Mouse (Mus musculus) midbrain, embryonic 14.5 days (tissue): ENCODE measurements around the gene Cyth4. TPM values are rescaled to one million over a fixed set of nuclear protein-coding genes. Genes with fewer than 3 reads are reported as not detected.

ENCODE experiments used
- ATAC-seq: fragments of 200-750 bp; cut with Nextera tagmentation; 2 replicates; pipeline ENCODE4 v1.8.0; 2017; ENCODE audit warnings: moderate number of reproducible peaks, moderate library complexity; ENCODE audit not compliant: low FRiP score, low TSS enrichment
- DNase-seq: peaks from one replicate; pipeline ENCODE4 v3.0.0-alpha.2; 2015
- H3K27ac ChIP-seq: fragments of 300-500 bp; sonication (generic); replicated peaks from 2 replicates; pipeline ENCODE4 v1.5.1; 2014; ENCODE audit warnings: mild to moderate bottlenecking, low read depth, low read length, moderate library complexity
- H3K27me3 ChIP-seq: fragments of 300-500 bp; sonication (generic); 2 replicates; pipeline ENCODE4 v1.6.1; 2014; ENCODE audit warnings: low read length, control low read depth, mixed read lengths; ENCODE audit not compliant: control insufficient read depth, insufficient read depth
- H3K36me3 ChIP-seq: fragments of 300-500 bp; sonication (generic); 2 replicates; pipeline ENCODE4 v1.6.1; 2014; ENCODE audit warnings: low read length, control low read depth; ENCODE audit not compliant: control insufficient read depth, insufficient read depth
- H3K4me1 ChIP-seq: fragments of 300-500 bp; sonication (generic); 2 replicates; pipeline ENCODE4 v1.6.1; 2014; ENCODE audit warnings: mild to moderate bottlenecking, antibody characterized with exemption, low read length, control low read depth; ENCODE audit not compliant: control insufficient read depth, insufficient read depth
- H3K4me2 ChIP-seq: fragments of 300-500 bp; sonication (generic); 2 replicates; pipeline ENCODE4 v1.6.1; 2014; ENCODE audit warnings: mild to moderate bottlenecking, low read length, moderate library complexity
- H3K4me3 ChIP-seq: fragments of 300-500 bp; sonication (generic); replicated peaks from 2 replicates; pipeline ENCODE4 v1.5.1; 2014; ENCODE audit warnings: low read depth, low read length
- H3K9ac ChIP-seq: fragments of 300-500 bp; sonication (generic); replicated peaks from 2 replicates; pipeline ENCODE4 v1.6.1; 2014; ENCODE audit warnings: mild to moderate bottlenecking, low read length, moderate library complexity
- H3K9me3 ChIP-seq: fragments of 300-500 bp; sonication (generic); 2 replicates; pipeline ENCODE4 v1.6.1; 2016; ENCODE audit warnings: low read length, control low read depth, mixed read lengths; ENCODE audit not compliant: control insufficient read depth
- WGBS: fragments of 180-500 bp; shearing (Covaris S2); extraction: QIAGEN DNeasy Blood & Tissue Kit; methylation state at CpG from one replicate; pipeline ENCODE4 v1.1.7; 2014; 5-methylcytosine and 5-hydroxymethylcytosine counted together
- polyA plus RNA-seq: library from polyadenylated mRNA; unstranded; fragments of >200 nt; fragmentation: Nextera tagmentation; extraction: Ambion mirVana; gene quantifications from 2 replicates; pipeline ENCODE4 v1.2.1, GENCODE M21; 2014

The Cyth4 gene
- polyA plus RNA-seq, 1 experiment from 2014 or later = 2.3 TPM

GRCm38 (mm10) chr15:78559141-78559979, 37.5 kb upstream of the Cyth4 start:
- Histone ChIP-seq H3K4me1 (no peaks in the 10 kb centered on the region), H3K36me3 (no peaks in the 10 kb centered on the region), H3K9me3 (no peaks in the 10 kb centered on the region), H3K27ac (no peak overlapping the region), H3K9ac (no peak overlapping the region), H3K4me2 (no peak overlapping the region), H3K27me3 (no peaks in the 10 kb centered on the region), H3K4me3 (no peak overlapping the region)
- no peak for DNase-seq
- WGBS = 50% methylated on average over 11 of the region's 11 CpGs
- no peak for ATAC-seq

- WGBS = 96% methylated on average over 3 of the region's 3 CpGs
- ATAC-seq (no peak), DNase-seq (no peak)
- no peak overlapping the region for H3K4me2 ChIP-seq
- no peak overlapping the region for H3K4me3 ChIP-seq
- no peak overlapping the region for H3K27ac ChIP-seq
- no peaks in the 10 kb centered on the region for H3K9me3 ChIP-seq
- no peak overlapping the region for H3K9ac ChIP-seq
- H3K36me3 ChIP-seq = no peaks in the 10 kb centered on the region
- H3K27me3 ChIP-seq = no peaks in the 10 kb centered on the region
- H3K4me1 ChIP-seq = no peaks in the 10 kb centered on the region
Measured at GRCm38 (mm10) chr15:78563344-78563743, 33.5 kb upstream of the Cyth4 start.

GRCm38 (mm10) chr15:78563937-78564336, 32.9 kb upstream of the Cyth4 start:
- 85% methylated on average over 5 of the region's 5 CpGs for WGBS
- ATAC-seq (no peak), DNase-seq (no peak)
- Histone ChIP-seq H3K4me3 (no peak overlapping the region), H3K4me2 (no peak overlapping the region), H3K9ac (no peak overlapping the region), H3K9me3 (no peaks in the 10 kb centered on the region), H3K36me3 (no peaks in the 10 kb centered on the region), H3K4me1 (no peaks in the 10 kb centered on the region), H3K27me3 (no peaks in the 10 kb centered on the region), H3K27ac (no peak overlapping the region)

- WGBS = 76% methylated on average over 11 of the region's 11 CpGs
- H3K27ac ChIP-seq = no peak overlapping the region
- no peak overlapping the region for H3K9ac ChIP-seq
- H3K27me3 ChIP-seq = no peaks in the 10 kb centered on the region
- no peaks in the 10 kb centered on the region for H3K4me1 ChIP-seq
- H3K4me2 ChIP-seq = no peak overlapping the region
- no peak for ATAC-seq
- no peaks in the 10 kb centered on the region for H3K36me3 ChIP-seq
- H3K9me3 ChIP-seq = no peaks in the 10 kb centered on the region
- no peak for DNase-seq
- H3K4me3 ChIP-seq = no peak overlapping the region
Measured at GRCm38 (mm10) chr15:78564764-78565435, 31.9 kb upstream of the Cyth4 start.

- Histone ChIP-seq H3K9ac (no peak overlapping the region), H3K4me2 (no peak overlapping the region), H3K36me3 (no peaks in the 10 kb centered on the region), H3K9me3 (no peaks in the 10 kb centered on the region), H3K27ac (no peak overlapping the region), H3K4me1 (no peaks in the 10 kb centered on the region), H3K4me3 (no peak overlapping the region), H3K27me3 (no peaks in the 10 kb centered on the region)
- DNase-seq (no peak), ATAC-seq (no peak)
- WGBS = 77% methylated on average over 9 of the region's 9 CpGs
Measured at GRCm38 (mm10) chr15:78567608-78568120, 29.2 kb upstream of the Cyth4 start.

GRCm38 (mm10) chr15:78570170-78570569, 26.7 kb upstream of the Cyth4 start:
- no peaks in the 10 kb centered on the region for H3K27me3 ChIP-seq
- H3K4me2 ChIP-seq = no peak overlapping the region
- no peaks in the 10 kb centered on the region for H3K9me3 ChIP-seq
- H3K4me3 ChIP-seq = no peak overlapping the region
- DNase-seq (no peak), ATAC-seq (no peak)
- 93% methylated on average over 5 of the region's 5 CpGs for WGBS
- no peak overlapping the region for H3K27ac ChIP-seq
- no peak overlapping the region for H3K9ac ChIP-seq
- H3K4me1 ChIP-seq = no peaks in the 10 kb centered on the region
- H3K36me3 ChIP-seq = no peaks in the 10 kb centered on the region

GRCm38 (mm10) chr15:78571554-78572269, 25.1 kb upstream of the Cyth4 start:
- WGBS = 68% methylated on average over 16 of the region's 16 CpGs
- H3K4me2 ChIP-seq = no peak overlapping the region
- no peaks in the 10 kb centered on the region for H3K9me3 ChIP-seq
- H3K4me3 ChIP-seq = no peak overlapping the region
- no peak overlapping the region for H3K27ac ChIP-seq
- no peak for DNase-seq
- no peaks in the 10 kb centered on the region for H3K36me3 ChIP-seq
- H3K27me3 ChIP-seq = no peaks in the 10 kb centered on the region
- no peaks in the 10 kb centered on the region for H3K4me1 ChIP-seq
- no peak overlapping the region for H3K9ac ChIP-seq
- ATAC-seq = no peak

GRCm38 (mm10) chr15:78572270-78572600, 24.6 kb upstream of the Cyth4 start:
- Histone ChIP-seq H3K36me3 (no peaks in the 10 kb centered on the region), H3K4me3 (no peak overlapping the region), H3K9me3 (no peaks in the 10 kb centered on the region), H3K9ac (no peak overlapping the region), H3K4me2 (no peak overlapping the region), H3K27ac (no peak overlapping the region), H3K27me3 (no peaks in the 10 kb centered on the region), H3K4me1 (no peaks in the 10 kb centered on the region)
- ATAC-seq (no peak), DNase-seq (no peak)
- 91% methylated on average over 5 of the region's 5 CpGs for WGBS
